24 mouse cellular contexts compared by ENCODE assay signal in the genomic region with DNA sequence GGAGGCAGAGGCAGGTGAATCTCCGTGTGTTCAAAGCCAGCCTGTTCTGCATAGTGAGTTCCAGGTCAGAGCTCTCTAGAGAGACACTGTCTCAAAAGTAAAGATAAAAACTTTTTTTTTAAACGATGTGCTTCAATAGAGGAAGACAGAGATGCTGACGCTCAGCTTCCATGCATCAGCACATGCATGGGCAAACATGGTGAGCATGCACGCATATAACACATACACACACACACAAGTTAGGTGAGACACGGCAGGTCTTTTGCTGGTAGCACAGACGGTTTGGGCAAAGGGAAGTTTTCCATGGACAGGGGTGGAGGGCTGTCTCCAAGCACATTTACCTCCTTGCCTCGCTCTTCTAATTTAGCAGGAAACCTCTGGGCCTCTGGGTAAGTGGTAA. TPM values are rescaled to one million over a fixed set of nuclear protein-coding genes. Genes with fewer than 3 reads are reported as not detected.
DNase-seq lines count a peak whose midpoint lies in the region; ATAC-seq and TF ChIP-seq lines count a peak whose summit lies in the region.
"Had no signal": no experiment of that assay in that cellular context is flagged by ENCODE, and none has a peak within 500 bp of the region (broad histone marks: within the 10 kb centered on the region; RNA-seq: fewer than 3 reads in every experiment).

No protein-coding gene starts in this region.

- no peak overlapping the region for H3K4me2 ChIP-seq in CH12.LX (ENCODE audit: insufficient read depth, low read depth, poor library complexity, severe bottlenecking)
- no peak overlapping the region for H3K4me2 ChIP-seq in midbrain, embryonic 16.5 days (ENCODE audit: low read length)
- H3K4me2 ChIP-seq: embryonic facial prominence, embryonic 12.5 days; forebrain, embryonic 13.5 days; forebrain, embryonic 15.5 days had no signal

- no peak for TF ChIP-seq EP300 in CH12.LX (IDR thresholded peaks at IDR 0.05; ENCODE audit: low read length)

- H3K27ac ChIP-seq in CH12.LX (ENCODE audit: insufficient read depth, low read depth) = no peak overlapping the region
- H3K27ac ChIP-seq in midbrain, embryonic 16.5 days (ENCODE audit: low read length) = no peak overlapping the region
- H3K27ac ChIP-seq: embryonic facial prominence, embryonic 10.5 days; embryonic facial prominence, embryonic 12.5 days; forebrain, embryonic 13.5 days; forebrain, embryonic 15.5 days had no signal

- no peak overlapping the region for H3K9ac ChIP-seq in CH12.LX (ENCODE audit: insufficient read depth, low read depth)
- H3K9ac ChIP-seq in midbrain, embryonic 16.5 days (ENCODE audit: low read depth, low read length) = no peak overlapping the region
- H3K9ac ChIP-seq: embryonic facial prominence, embryonic 12.5 days; forebrain, embryonic 13.5 days; forebrain, embryonic 15.5 days; forebrain, postnatal 0 days had no signal

- no peak overlapping the region for H3K4me3 ChIP-seq in CH12.LX (replicated peaks in 1 of 3; ENCODE audit: low read depth in 2 of 3, low read length in 2 of 3, poor library complexity in 1 of 3)
- H3K4me3 ChIP-seq in midbrain, embryonic 16.5 days (ENCODE audit: low read depth, low read length) = no peak overlapping the region
- H3K4me3 ChIP-seq: embryonic facial prominence, embryonic 10.5 days; embryonic facial prominence, embryonic 12.5 days; forebrain, embryonic 13.5 days; forebrain, embryonic 15.5 days had no signal

- TF ChIP-seq RAD21 in CH12.LX (IDR thresholded peaks at IDR 0.05; ENCODE audit: low read depth, low read length) = no peak

- ATAC-seq in midbrain, embryonic 16.5 days = no peak
- ATAC-seq: CD4-positive, CD25-positive, alpha-beta regulatory T cell, adult 4 months; forebrain, embryonic 13.5 days; forebrain, embryonic 15.5 days; forebrain, postnatal 0 days; Patski had no signal

- DNase-seq in heart, adult 11 months = peak; percentile 55
- no peak for DNase-seq in heart, adult 18-20 months
- DNase-seq in CH12.LX (ENCODE audit: extremely low read depth) (no peak), R1 (ENCODE audit: low read depth, low spot score) (peak; percentile 12)
- DNase-seq: adrenal gland, adult 2 months; adrenal gland, postnatal 10 days; adrenal gland, postnatal 25 days; B cell, adult 2 months; cerebellum, adult 11 months; cerebellum, adult 18-20 months; cerebellum, adult 8-10 months; cerebellum, adult 9-11 months; cerebellum, postnatal 25 days; forebrain, postnatal 0 days had no signal

- H3K36me3 ChIP-seq in CH12.LX (replicated peaks in 1 of 2; ENCODE audit: control insufficient read depth in 1 of 2, insufficient read depth in 1 of 2, low read length in 1 of 2) = no peaks in the 10 kb centered on the region
- H3K36me3 ChIP-seq in midbrain, embryonic 16.5 days (ENCODE audit: control insufficient read depth, insufficient read depth, low read length) = no peaks in the 10 kb centered on the region
- H3K36me3 ChIP-seq: embryonic facial prominence, embryonic 10.5 days; embryonic facial prominence, embryonic 12.5 days; forebrain, embryonic 15.5 days had no signal

- in situ Hi-C loops in CH12.LX (cut with MboI; ENCODE audit: low pct_ligation_motif_present, low pct_unique_long_range_greater_than_20kb, low sequenced_read_pairs) = no loop called here

- H3K27me3 ChIP-seq in CH12.LX (replicated peaks) = peaks cover 69% of the 10 kb centered on the region
- no peaks in the 10 kb centered on the region for H3K27me3 ChIP-seq in midbrain, embryonic 16.5 days (ENCODE audit: control insufficient read depth, insufficient read depth, low read depth, low read length)
- H3K27me3 ChIP-seq: embryonic facial prominence, embryonic 12.5 days; forebrain, embryonic 13.5 days; forebrain, embryonic 15.5 days; Patski had no signal

- no peak for TF ChIP-seq CTCF in CH12.LX (conservative IDR thresholded peaks at IDR 0.05 in 1 of 2, IDR thresholded peaks at IDR 0.05 in 1 of 2; ENCODE audit: low read depth in 2 of 2, low read length in 2 of 2)

- TF ChIP-seq POLR2A in CH12.LX (IDR thresholded peaks at IDR 0.05; ENCODE audit: low read depth, low read length) = no peak

- dilution Hi-C loops in CH12.LX (cut with MboI; ENCODE audit: extremely low pct_ligation_motif_present, extremely low pct_unique_long_range_greater_than_20kb, low sequenced_read_pairs) = no loop called here

- no peaks in the 10 kb centered on the region for H3K79me2 ChIP-seq in CH12.LX (replicated peaks; ENCODE audit: control insufficient read depth, extremely low read depth, insufficient read depth, poor library complexity, severe bottlenecking)

- WGBS in midbrain, embryonic 16.5 days = 91% methylated on average over 7 of the region's 7 CpGs

- H3K4me1 ChIP-seq in CH12.LX (ENCODE audit: control insufficient read depth in 1 of 2, insufficient read depth in 2 of 2) = peaks cover 6 to 11% of the 10 kb centered on the region in 2 experiments
- no peaks in the 10 kb centered on the region for H3K4me1 ChIP-seq in midbrain, embryonic 16.5 days (ENCODE audit: control insufficient read depth, insufficient read depth, low read length)
- H3K4me1 ChIP-seq: embryonic facial prominence, embryonic 12.5 days; forebrain, embryonic 13.5 days; forebrain, embryonic 15.5 days had no signal

- H3K9me3 ChIP-seq in CH12.LX (replicated peaks; ENCODE audit: low read length) = peaks cover 3% of the 10 kb centered on the region
- H3K9me3 ChIP-seq in midbrain, embryonic 16.5 days (replicated peaks; ENCODE audit: control insufficient read depth, low read length, poor library complexity, severe bottlenecking) = no peaks in the 10 kb centered on the region
- H3K9me3 ChIP-seq: embryonic facial prominence, embryonic 10.5 days; embryonic facial prominence, embryonic 12.5 days; forebrain, embryonic 13.5 days; forebrain, embryonic 15.5 days had no signal

TF ChIP-seq in CH12.LX, 34 proteins besides CTCF, POLR2A, EP300 and RAD21:
- TF ChIP-seq TBP (conservative IDR thresholded peaks at IDR 0.05; ENCODE audit: low read depth, low read length) (peak; percentile 69; the same call in 1 of the 2 replicates), E2F4 (IDR thresholded peaks at IDR 0.05; ENCODE audit: insufficient replicate concordance, low read depth, low read length) (no peak)

RNA-seq across cellular contexts. Expression of a gene that starts 3.2 kb away (rescaled TPM):
- not detected for total RNA-seq in heart, adult 18-20 months (2021)
- total RNA-seq in CH12.LX (2012; rRNA removed) = not detected in 2 replicates
- not detected in 2 replicates for total RNA-seq in CH12.LX (2014; rRNA removed)
- polyA plus RNA-seq in CH12.LX (2012; ENCODE audit: insufficient read length, low read depth) = not detected in 2 replicates
- polyA plus RNA-seq in midbrain, embryonic 16.5 days (2015; fragmentation: Nextera tagmentation; extraction: Ambion mirVana) = not detected in 2 replicates
- total RNA-seq: adrenal gland, adult 2 months; adrenal gland, postnatal 10 days; adrenal gland, postnatal 25 days; forebrain, postnatal 0 days had no signal
- polyA plus RNA-seq: adrenal gland, adult 2 months; brain, embryonic 14.5 days; CD4-positive, CD25-positive, alpha-beta regulatory T cell, adult 4 months; cortical plate, adult 2 months; embryonic facial prominence, embryonic 10.5 days; forebrain, embryonic 11.5 days; forebrain, embryonic 13.5 days; forebrain, embryonic 15.5 days; forebrain, postnatal 0 days had no signal

RNA-seq across cellular contexts. Expression of a gene that starts 25.7 kb away (rescaled TPM):
- 100 to 1,000 TPM; 239 to 241 TPM for total RNA-seq in heart, adult 18-20 months (2021)
- total RNA-seq in CH12.LX (2012; rRNA removed) = 107 and 125 TPM in 2 replicates
- 161 and 166 TPM in 2 replicates for total RNA-seq in CH12.LX (2014; rRNA removed)
- 112 and 128 TPM in 2 replicates for polyA plus RNA-seq in CH12.LX (2012; ENCODE audit: insufficient read length, low read depth)
- 160 and 163 TPM in 2 replicates for polyA plus RNA-seq in midbrain, embryonic 16.5 days (2015; fragmentation: Nextera tagmentation; extraction: Ambion mirVana)

RNA-seq across cellular contexts. Expression of a gene that starts 42.8 kb away (rescaled TPM):
- not detected for total RNA-seq in heart, adult 18-20 months (2021)
- 0.29 and 0.30 TPM in 2 replicates for total RNA-seq in CH12.LX (2012; rRNA removed)
- 0.34 TPM in 1 of 2 replicates, not detected in the other for total RNA-seq in CH12.LX (2014; rRNA removed)
- 0.23 TPM in 1 of 2 replicates, not detected in the other for polyA plus RNA-seq in CH12.LX (2012; ENCODE audit: insufficient read length, low read depth)
- 0.60 and 0.80 TPM in 2 replicates for polyA plus RNA-seq in midbrain, embryonic 16.5 days (2015; fragmentation: Nextera tagmentation; extraction: Ambion mirVana)

RNA-seq across cellular contexts. Expression of a gene that starts 49.9 kb away (rescaled TPM):
- 1 to 10 TPM; 4.6 to 5.9 TPM for total RNA-seq in heart, adult 18-20 months (2021)
- total RNA-seq in CH12.LX (2012; rRNA removed) (14.6 and 23.7 TPM in 2 replicates), CH12.LX (2014; rRNA removed) (40.0 and 52.3 TPM in 2 replicates)
- polyA plus RNA-seq in CH12.LX (2012; ENCODE audit: insufficient read length, low read depth) = 10.5 and 11.1 TPM in 2 replicates
- polyA plus RNA-seq in midbrain, embryonic 16.5 days (2015; fragmentation: Nextera tagmentation; extraction: Ambion mirVana) = 34.8 and 36.4 TPM in 2 replicates

Comparison
In these comparisons a context has a peak if more than half of its experiments do, and no peak if none do; other contexts are left out.
1. DNase-seq: peak in heart, adult 11 months (single experiment) and R1 (single experiment); none in heart, adult 18-20 months (0 of 2) and CH12.LX (single experiment).